Mouse (Mus musculus) lung, postnatal 0 days (tissue): ENCODE measurements at regions not wholly inside any gene's neighbourhood (a gene's known extent, or its start where the extent isn't known, plus 50 kb on each side); places are given as distances from the start of the nearest gene placed in this dataset.

Source experiments
- CTCF ChIP-seq: IDR thresholded peaks from 2 replicates; pipeline ENCODE4 v1.5.1; 2016; ENCODE audit warnings: antibody characterized with exemption, mild to moderate bottlenecking
- EP300 ChIP-seq: IDR thresholded peaks from 2 replicates; pipeline ENCODE4 v1.6.1; 2016; ENCODE audit warnings: antibody characterized with exemption, mild to moderate bottlenecking, control low read depth

DNA sequence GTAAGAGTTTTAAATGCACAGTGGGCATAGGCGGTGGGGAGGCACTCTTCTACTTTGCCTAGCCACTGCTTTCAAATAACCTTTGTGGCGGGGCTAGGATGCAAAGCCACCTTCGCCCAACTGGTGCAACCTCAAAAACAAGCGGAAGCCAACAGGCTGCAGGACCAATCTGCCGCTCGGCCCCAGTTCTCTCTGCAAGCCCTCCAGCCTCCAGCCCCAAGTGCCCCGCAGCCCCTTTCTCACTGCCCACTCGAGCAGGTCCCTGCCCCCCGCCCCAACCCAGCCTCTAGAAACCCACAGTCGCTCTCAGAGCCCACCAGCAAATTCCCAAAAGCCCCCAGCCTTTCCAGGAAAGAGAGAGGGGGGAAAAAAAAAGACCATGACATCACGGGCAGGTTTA lies 89.6 kb upstream of the Ssbp2 start:
- TF ChIP-seq CTCF = no peak
- no peak for TF ChIP-seq EP300
